Comparison of ENCODE assay signal across 9 mouse cellular contexts in genomic region chr2:158625231-158625630, GRCm38 (mm10). TPM values are rescaled to one million over a fixed set of nuclear protein-coding genes. Genes with fewer than 3 reads are reported as not detected.
DNase-seq lines count a peak whose midpoint lies in the region; ATAC-seq and TF ChIP-seq lines count a peak whose summit lies in the region.
"Had no signal": no experiment of that assay in that cellular context is flagged by ENCODE, and none has a peak within 500 bp of the region (broad histone marks: within the 10 kb centered on the region; RNA-seq: fewer than 3 reads in every experiment).

No protein-coding gene starts in this region.

- peak; percentile 71; the same call in 1 of the 2 replicates for ATAC-seq in kidney, embryonic 14.5 days (ENCODE audit: low FRiP score, low TSS enrichment)
- ATAC-seq in forebrain, postnatal 0 days, result peak; percentile 49
- ATAC-seq in liver, embryonic 12.5 days, result peak; percentile 65

- H3K27me3 ChIP-seq in kidney, embryonic 14.5 days (ENCODE audit: control insufficient read depth, insufficient read depth, low read length), result peaks cover 7% of the 10 kb centered on the region; the same call in 1 of the 2 replicates
- H3K27me3 ChIP-seq in forebrain, postnatal 0 days (ENCODE audit: insufficient read depth, low read length), result no peaks in the 10 kb centered on the region
- peaks cover 20% of the 10 kb centered on the region for H3K27me3 ChIP-seq in liver, embryonic 12.5 days (replicated peaks)
- no peaks in the 10 kb centered on the region for H3K27me3 ChIP-seq in splenic B cell, adult 2 months (ENCODE audit: control insufficient read depth, insufficient read depth, low read length, poor library complexity, severe bottlenecking)

- peak overlapping the region; percentile 81 for H3K9ac ChIP-seq in kidney, embryonic 14.5 days (ENCODE audit: low read depth, low read length)
- peak overlapping the region; percentile 87 for H3K9ac ChIP-seq in forebrain, postnatal 0 days
- peak overlapping the region; percentile 85 for H3K9ac ChIP-seq in liver, embryonic 12.5 days

- no peak for DNase-seq in kidney, postnatal 4 days
- peak; percentile 36 for DNase-seq in R1 (ENCODE audit: low read depth, low spot score)
- DNase-seq in forebrain, postnatal 0 days, result no peak
- peak; percentile 22 for DNase-seq in splenic B cell, adult 2 months (ENCODE audit: low read depth, low spot score)
- no peak for DNase-seq in layer of hippocampus, postnatal 14 days (ENCODE audit: low spot score in 2 of 2)
- no peak for DNase-seq in thymus, postnatal 14 days

- under 1% methylated on average over 44 of the region's 44 CpGs for WGBS in kidney, embryonic 14.5 days
- WGBS in forebrain, postnatal 0 days, result under 1% methylated on average over 44 of the region's 44 CpGs
- WGBS in liver, embryonic 12.5 days (ENCODE audit: insufficient replicate concordance), result under 1% methylated on average over 44 of the region's 44 CpGs

- peaks cover 15% of the 10 kb centered on the region for H3K4me1 ChIP-seq in kidney, embryonic 14.5 days (ENCODE audit: control insufficient read depth, insufficient read depth, low read length)
- peaks cover 11% of the 10 kb centered on the region; the same call in 1 of the 2 replicates for H3K4me1 ChIP-seq in forebrain, postnatal 0 days (ENCODE audit: insufficient read depth)
- peaks cover 35% of the 10 kb centered on the region for H3K4me1 ChIP-seq in liver, embryonic 12.5 days

- H3K4me3 ChIP-seq in kidney, embryonic 14.5 days (ENCODE audit: low read length), result peak overlapping the region; percentile 90
- peak overlapping the region; percentile 77 for H3K4me3 ChIP-seq in forebrain, postnatal 0 days (ENCODE audit: low read depth, low read length)
- H3K4me3 ChIP-seq in liver, embryonic 12.5 days, result peak overlapping the region; percentile 96

- H3K4me2 ChIP-seq in kidney, embryonic 14.5 days (replicated peaks; ENCODE audit: low read depth, low read length), result peak overlapping the region; percentile 90
- H3K4me2 ChIP-seq in forebrain, postnatal 0 days (ENCODE audit: low read depth), result peak overlapping the region; percentile 80
- H3K4me2 ChIP-seq in liver, embryonic 12.5 days, result peak overlapping the region; percentile 77

- peak overlapping the region; percentile 87 for H3K27ac ChIP-seq in kidney, embryonic 14.5 days (ENCODE audit: low read depth, low read length)
- H3K27ac ChIP-seq in forebrain, postnatal 0 days (ENCODE audit: low read depth, low read length), result peak overlapping the region; percentile 74
- peak overlapping the region; percentile 79 for H3K27ac ChIP-seq in liver, embryonic 12.5 days

- H3K9me3 ChIP-seq in kidney, embryonic 14.5 days (ENCODE audit: control insufficient read depth, low read length), result no peaks in the 10 kb centered on the region
- no peaks in the 10 kb centered on the region for H3K9me3 ChIP-seq in forebrain, postnatal 0 days (ENCODE audit: low read length)
- no peaks in the 10 kb centered on the region for H3K9me3 ChIP-seq in liver, embryonic 12.5 days (replicated peaks)

- H3K36me3 ChIP-seq in kidney, embryonic 14.5 days (ENCODE audit: control insufficient read depth, insufficient read depth, low read length), result peaks cover 29% of the 10 kb centered on the region
- H3K36me3 ChIP-seq in forebrain, postnatal 0 days (ENCODE audit: insufficient read depth), result peaks cover 17% of the 10 kb centered on the region; the same call in 1 of the 2 replicates
- H3K36me3 ChIP-seq in liver, embryonic 12.5 days, result peaks cover 38% of the 10 kb centered on the region
- H3K36me3 ChIP-seq in splenic B cell, adult 2 months (ENCODE audit: control insufficient read depth, insufficient read depth, low read length, poor library complexity, severe bottlenecking), result peaks cover 8% of the 10 kb centered on the region

- no peak for TF ChIP-seq CTCF in forebrain, postnatal 0 days (IDR thresholded peaks at IDR 0.05; ENCODE audit: low read depth)

RNA-seq across cellular contexts. Expression of gene Actr5, which starts 0.5 kb away (rescaled TPM):
- polyA plus RNA-seq in kidney, embryonic 14.5 days (2014; fragmentation: Nextera tagmentation; extraction: Ambion mirVana), result 13.2 and 15.6 TPM in 2 replicates
- 16.5 and 30.8 TPM in 2 replicates for total RNA-seq in forebrain, postnatal 0 days (2014; rRNA removed)
- 8.0 and 8.2 TPM in 2 replicates for polyA plus RNA-seq in forebrain, postnatal 0 days (2015; fragmentation: Nextera tagmentation; extraction: Ambion mirVana)
- 12.5 and 13.3 TPM in 2 replicates for polyA plus RNA-seq in liver, embryonic 12.5 days (2016; fragmentation: Nextera tagmentation; extraction: Ambion mirVana)
- total RNA-seq in layer of hippocampus, postnatal 14 days (2021), result 10 to 100 TPM; 10.2 to 10.9 TPM

RNA-seq across cellular contexts. Expression of gene Slc32a1, which starts 14.7 kb away (rescaled TPM):
- 0.09 and 0.16 TPM in 2 replicates for polyA plus RNA-seq in kidney, embryonic 14.5 days (2014; fragmentation: Nextera tagmentation; extraction: Ambion mirVana)
- 23.5 and 37.4 TPM in 2 replicates for total RNA-seq in forebrain, postnatal 0 days (2014; rRNA removed)
- 7.4 and 10.8 TPM in 2 replicates for polyA plus RNA-seq in forebrain, postnatal 0 days (2015; fragmentation: Nextera tagmentation; extraction: Ambion mirVana)
- polyA plus RNA-seq in liver, embryonic 12.5 days (2016; fragmentation: Nextera tagmentation; extraction: Ambion mirVana), result not detected in 2 replicates
- 10 to 100 TPM; 76.0 to 76.9 TPM for total RNA-seq in layer of hippocampus, postnatal 14 days (2021)
- total RNA-seq: gastrocnemius, postnatal 36 days had no signal

RNA-seq across cellular contexts. Expression of gene Ppp1r16b, which starts 40.0 kb away (rescaled TPM):
- 16.6 and 17.3 TPM in 2 replicates for polyA plus RNA-seq in kidney, embryonic 14.5 days (2014; fragmentation: Nextera tagmentation; extraction: Ambion mirVana)
- 25.2 and 27.2 TPM in 2 replicates for total RNA-seq in forebrain, postnatal 0 days (2014; rRNA removed)
- 23.1 and 28.4 TPM in 2 replicates for polyA plus RNA-seq in forebrain, postnatal 0 days (2015; fragmentation: Nextera tagmentation; extraction: Ambion mirVana)
- polyA plus RNA-seq in liver, embryonic 12.5 days (2016; fragmentation: Nextera tagmentation; extraction: Ambion mirVana), result 1.9 and 2.0 TPM in 2 replicates
- total RNA-seq in layer of hippocampus, postnatal 14 days (2021), result 10 to 100 TPM; 97.4 to 97.9 TPM

Comparison
In these comparisons a context has a peak if more than half of its experiments do, and no peak if none do; other contexts are left out.
1. DNase-seq: peak in R1 (single experiment) and splenic B cell, adult 2 months (single experiment); none in kidney, postnatal 4 days (0 of 2), forebrain, postnatal 0 days (single experiment), layer of hippocampus, postnatal 14 days (0 of 2) and thymus, postnatal 14 days (single experiment).
2. Peak in every context shown above with its lines, with median percentiles within 50 percentile points of each other: ATAC-seq, H3K27ac ChIP-seq, H3K4me2 ChIP-seq, H3K4me3 ChIP-seq and H3K9ac ChIP-seq.